Mouse (Mus musculus) liver, adult 2 months (tissue): ENCODE data around the gene 3110009E18Rik.
A peak's percentile ranks its signal among the peaks of the same experiment; 100 is the strongest.

Source experiments
- CTCF ChIP-seq: fragments of 200-500 bp; IDR thresholded peaks from 2 replicates; pipeline ENCODE4 v1.5.1; 2011; ENCODE audit warnings: low read depth, low read length, control low read depth
- POLR2A ChIP-seq: fragments of 200-500 bp; IDR thresholded peaks from 2 replicates; pipeline ENCODE4 v1.6.1; 2011; ENCODE audit warnings: low read length, control low read depth; ENCODE audit not compliant: insufficient read depth; ENCODE audit errors: extremely low read depth

GRCm38 (mm10) chr1:120120141-120120968, 632 bp upstream of the 3110009E18Rik start:
- TF ChIP-seq CTCF (no peak), POLR2A (peak; percentile 19; the same call in 1 of the 2 replicates)
